Mouse (Mus musculus) MEL (cell line): Measurements from ENCODE around the gene Pcdh9. TPM values are rescaled to one million over a fixed set of nuclear protein-coding genes. Genes with fewer than 3 reads are reported as not detected.

Source experiments
- DNase-seq: peaks from one replicate; pipeline ENCODE4 v3.0.0; 2011; ENCODE audit warnings: low read depth, low spot score
- H3K27ac ChIP-seq: 2 replicates; pipeline ENCODE4 v1.5.1; 2012; ENCODE audit warnings: low read depth, mild to moderate bottlenecking, control low read depth, low read length, moderate library complexity; ENCODE audit not compliant: control insufficient read depth
- H3K27me3 ChIP-seq, 2 experiments: fragments of 150-350 bp in 1 of 2; sonication (generic) in 1 of 2; 2 replicates each; pipeline ENCODE4 v1.6.1; 2012; ENCODE audit warnings: low read length in 2 of 2, mild to moderate bottlenecking in 2 of 2, improper control_type of control experiment in 1 of 2, moderate library complexity in 1 of 2; ENCODE audit not compliant: insufficient read depth in 2 of 2, control insufficient read depth in 1 of 2
- H3K36me3 ChIP-seq, 2 experiments: 2 replicates each; pipeline ENCODE4 v1.6.1; 2012 to 2014; ENCODE audit warnings: low read length in 2 of 2, improper control_type of control experiment in 1 of 2, inconsistent platforms in 1 of 2, mild to moderate bottlenecking in 1 of 2; ENCODE audit not compliant: insufficient read depth in 2 of 2, control insufficient read depth in 1 of 2
- H3K4me1 ChIP-seq, 2 experiments: fragments of 150-350 bp in 1 of 2; sonication (generic) in 1 of 2; 2 replicates each; pipeline ENCODE4 v1.6.1; 2012; ENCODE audit warnings: low read length in 2 of 2, improper control_type of control experiment in 1 of 2, mild to moderate bottlenecking in 1 of 2; ENCODE audit not compliant: insufficient read depth in 2 of 2, control insufficient read depth in 1 of 2
- H3K4me3 ChIP-seq, 2 experiments: fragments of 150-350 bp in 1 of 2; sonication (generic) in 1 of 2; 2 replicates each; pipeline ENCODE4 v1.5.1; 2012; ENCODE audit warnings: low read depth in 2 of 2, low read length in 2 of 2, mild to moderate bottlenecking in 2 of 2, moderate library complexity in 2 of 2, control low read depth in 1 of 2, improper control_type of control experiment in 1 of 2; ENCODE audit not compliant: control insufficient read depth in 1 of 2, insufficient read depth in 1 of 2
- H3K79me2 ChIP-seq: 2 replicates; pipeline ENCODE4 v1.6.1; 2012; ENCODE audit warnings: mild to moderate bottlenecking, low read length, moderate library complexity; ENCODE audit not compliant: control insufficient read depth, poor library complexity, insufficient read depth
- H3K9ac ChIP-seq: 2 replicates; pipeline ENCODE4 v1.6.1; 2012; ENCODE audit warnings: low read depth, mild to moderate bottlenecking, control low read depth, low read length, moderate library complexity; ENCODE audit not compliant: control insufficient read depth, poor library complexity, severe bottlenecking
- H3K9me3 ChIP-seq: fragments of 150-350 bp; sonication (generic); replicated peaks from 2 replicates; pipeline ENCODE4 v1.6.1; 2012; ENCODE audit warnings: mild to moderate bottlenecking, low read length, improper control_type of control experiment, moderate library complexity; ENCODE audit not compliant: insufficient read depth
- CHD1 ChIP-seq: IDR thresholded peaks from 2 replicates; pipeline ENCODE4 v1.6.1; 2012; ENCODE audit warnings: low read depth, mild to moderate bottlenecking, inconsistent platforms, low read length, improper control_type of control experiment
- ETS1 ChIP-seq: IDR thresholded peaks from 2 replicates; pipeline ENCODE4 v1.6.1; 2012; ENCODE audit warnings: low read depth, mild to moderate bottlenecking, inconsistent platforms, low read length, improper control_type of control experiment, moderate library complexity
- HCFC1 ChIP-seq: IDR thresholded peaks from 2 replicates; pipeline ENCODE4 v1.6.1; 2012; ENCODE audit warnings: low read depth, mild to moderate bottlenecking, inconsistent platforms, low read length, improper control_type of control experiment, moderate library complexity
- MAFK ChIP-seq: IDR thresholded peaks from 2 replicates; pipeline ENCODE4 v1.6.1; 2011; ENCODE audit warnings: low read depth, mild to moderate bottlenecking, low read length, improper control_type of control experiment, borderline replicate concordance
- MAX ChIP-seq: IDR thresholded peaks from 2 replicates; pipeline ENCODE4 v1.6.1; 2011; ENCODE audit warnings: low read length, improper control_type of control experiment
- MAZ ChIP-seq: IDR thresholded peaks from 2 replicates; pipeline ENCODE4 v1.6.1; 2012; ENCODE audit warnings: low read depth, mild to moderate bottlenecking, inconsistent platforms, low read length, improper control_type of control experiment
- MEF2A ChIP-seq: IDR thresholded peaks from 2 replicates; pipeline ENCODE4 v1.6.1; 2014; ENCODE audit warnings: low read depth, mild to moderate bottlenecking, inconsistent platforms, low read length, improper control_type of control experiment; ENCODE audit not compliant: poor library complexity, insufficient replicate concordance, severe bottlenecking; ENCODE audit errors: extremely low read depth
- MXI1 ChIP-seq: IDR thresholded peaks from 2 replicates; pipeline ENCODE4 v1.6.1; 2011; ENCODE audit warnings: mild to moderate bottlenecking, low read depth, low read length, improper control_type of control experiment
- MYB ChIP-seq: IDR thresholded peaks from 2 replicates; pipeline ENCODE4 v1.6.1; 2011; ENCODE audit warnings: mild to moderate bottlenecking, low read depth, low read length, improper control_type of control experiment
- MYC ChIP-seq: IDR thresholded peaks from 2 replicates; pipeline ENCODE4 v1.6.1; 2011; ENCODE audit warnings: low read depth, mild to moderate bottlenecking, low read length, improper control_type of control experiment, moderate library complexity
- POLR2AphosphoS2 ChIP-seq: IDR thresholded peaks from 2 replicates; pipeline ENCODE4 v1.6.1; 2011; ENCODE audit warnings: low read length, improper control_type of control experiment
- RCOR1 ChIP-seq: IDR thresholded peaks from 2 replicates; pipeline ENCODE4 v1.6.1; 2012; ENCODE audit warnings: low read depth, mild to moderate bottlenecking, inconsistent platforms, low read length, improper control_type of control experiment
- SIN3A ChIP-seq: IDR thresholded peaks from 2 replicates; pipeline ENCODE4 v1.6.1; 2012; ENCODE audit warnings: low read length, improper control_type of control experiment, inconsistent platforms
- SMC3 ChIP-seq: IDR thresholded peaks from 2 replicates; pipeline ENCODE4 v1.6.1; 2011; ENCODE audit warnings: low read depth, low read length, improper control_type of control experiment
- TAL1 ChIP-seq: IDR thresholded peaks from 2 replicates; pipeline ENCODE4 v1.6.1; 2012; ENCODE audit warnings: mild to moderate bottlenecking, inconsistent platforms, low read length, moderate library complexity, mixed read lengths
- TCF12 ChIP-seq: IDR thresholded peaks from 2 replicates; pipeline ENCODE4 v1.6.1; 2014; ENCODE audit warnings: low read depth, mild to moderate bottlenecking, inconsistent platforms, low read length, improper control_type of control experiment, moderate library complexity
- UBTF ChIP-seq: IDR thresholded peaks from 2 replicates; pipeline ENCODE4 v1.6.1; 2012; ENCODE audit warnings: low read depth, mild to moderate bottlenecking, inconsistent platforms, low read length, improper control_type of control experiment, moderate library complexity, borderline replicate concordance; ENCODE audit not compliant: insufficient read depth
- USF2 ChIP-seq, 2 experiments: IDR thresholded peaks; 2 replicates each; pipeline ENCODE4 v1.6.1; 2011 to 2012; ENCODE audit warnings: improper control_type of control experiment in 2 of 2, low read length in 2 of 2, borderline replicate concordance in 1 of 2, inconsistent platforms in 1 of 2, low read depth in 1 of 2, mild to moderate bottlenecking in 1 of 2; ENCODE audit not compliant: insufficient read depth in 1 of 2
- ZC3H11A ChIP-seq: IDR thresholded peaks from 2 replicates; pipeline ENCODE4 v1.6.1; 2012; ENCODE audit warnings: low read depth, mild to moderate bottlenecking, inconsistent platforms, low read length, improper control_type of control experiment
- ZNF384 ChIP-seq: IDR thresholded peaks from 2 replicates; pipeline ENCODE4 v1.6.1; 2012; ENCODE audit warnings: low read depth, mild to moderate bottlenecking, inconsistent platforms, low read length, improper control_type of control experiment
- polyA plus RNA-seq, 2 experiments: library from polyadenylated mRNA; stranded (reverse) in 1 of 2; unstranded in 1 of 2; fragments of >175 nt in 1 of 2; fragments of >200 nt in 1 of 2; gene quantifications; 2 replicates each; pipeline versions ENCODE4 v1.2.1 to v1.2.4; 2012; ENCODE audit warnings: low replicate concordance in 2 of 2, low read depth in 1 of 2; ENCODE audit not compliant: insufficient read length in 2 of 2, insufficient read depth in 1 of 2, missing spikeins in 1 of 2
- total RNA-seq: library from RNA; depleted of rRNA; stranded (reverse); fragments of 300-350 nt; gene quantifications from 2 replicates; pipeline ENCODE4 v1.2.3, GENCODE M21; 2012

Gene Pcdh9
- total and polyA plus RNA-seq, 3 experiments, result not detected

DNA sequence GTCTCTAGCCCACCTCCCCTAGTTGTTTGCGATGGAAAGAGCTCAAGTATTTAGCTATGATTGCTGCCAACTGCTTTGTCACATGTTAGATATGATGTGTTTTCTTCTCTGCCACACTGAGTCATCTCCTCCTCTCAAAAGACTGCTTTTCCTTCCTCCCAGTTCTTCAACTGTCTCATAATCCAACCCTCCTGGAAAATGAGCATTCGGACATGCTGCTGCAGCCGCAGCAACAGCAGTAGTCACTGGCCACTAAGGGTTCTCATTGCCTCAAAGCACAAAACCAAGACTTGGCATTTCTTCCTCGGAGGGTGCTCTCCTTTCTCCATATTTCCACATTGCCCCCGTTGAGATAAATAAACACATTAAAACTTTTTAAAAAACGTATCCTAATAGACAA lies 1.2 kb downstream of the Pcdh9 start:
- Histone ChIP-seq H3K9me3 (no peaks in the 10 kb centered on the region), H3K36me3 (no peaks in the 10 kb centered on the region; a peak in 1 of 4 replicates), H3K9ac (no peak overlapping the region), H3K4me1 (no peaks in the 10 kb centered on the region), H3K79me2 (no peaks in the 10 kb centered on the region), H3K27ac (no peak overlapping the region), H3K4me3 (no peak overlapping the region), H3K27me3 (no peaks in the 10 kb centered on the region)
- DNase-seq, result no peak
- TF ChIP-seq SMC3, result no peak
- no peak for TF ChIP-seq MYB
- no peak for TF ChIP-seq RCOR1
- no peak for TF ChIP-seq ZNF384
- no peak for TF ChIP-seq MAX
- no peak for TF ChIP-seq POLR2AphosphoS2
- no peak for TF ChIP-seq HCFC1
- TF ChIP-seq TAL1, result no peak
- no peak for TF ChIP-seq CHD1
- TF ChIP-seq TCF12, result no peak
- TF ChIP-seq MEF2A, result no peak

- Histone ChIP-seq H3K4me1 (no peaks in the 10 kb centered on the region), H3K27ac (no peak overlapping the region), H3K9me3 (no peaks in the 10 kb centered on the region), H3K79me2 (no peaks in the 10 kb centered on the region), H3K4me3 (no peak overlapping the region), H3K27me3 (no peaks in the 10 kb centered on the region), H3K36me3 (no peaks in the 10 kb centered on the region; a peak in 1 of 4 replicates), H3K9ac (no peak overlapping the region)
- no peak for TF ChIP-seq MAFK
- no peak for TF ChIP-seq ZNF384
- TF ChIP-seq SIN3A, result no peak
- TF ChIP-seq MYC, result no peak
- no peak for TF ChIP-seq USF2 (IDR thresholded peaks at IDR 0.05; ENCODE audit: borderline replicate concordance in 1 of 2, insufficient read depth in 1 of 2, low read depth in 1 of 2, low read length in 2 of 2)
- TF ChIP-seq MAZ, result no peak
- no peak for TF ChIP-seq ETS1
- TF ChIP-seq MXI1, result no peak
- TF ChIP-seq CHD1, result no peak
- no peak for TF ChIP-seq ZC3H11A
- no peak for TF ChIP-seq POLR2AphosphoS2
- TF ChIP-seq UBTF, result no peak
- TF ChIP-seq SMC3, result no peak
- no peak for DNase-seq
Measured at GRCm38 (mm10) chr14:93888346-93888745, 2.1 kb downstream of the Pcdh9 start.
